Mouse (Mus musculus) neural tube, embryonic 12.5 days (tissue): ENCODE measurements around the gene Ambn. TPM values are rescaled to one million over a fixed set of nuclear protein-coding genes. Genes with fewer than 3 reads are reported as not detected.

Experiments used
- polyA plus RNA-seq: library from polyadenylated mRNA; unstranded; fragments of >200 nt; fragmentation: Nextera tagmentation; extraction: Ambion mirVana; gene quantifications from 2 replicates; pipeline ENCODE4 v1.2.1, GENCODE M21; 2016

Gene Ambn
- polyA plus RNA-seq, 1 experiment from 2014 or later, result not detected

Other genes with a start within 250 kb of the Ambn start
- gene Gm7714, start 187.1 kb upstream of the Ambn start, polyA plus RNA-seq, result not detected in 2 replicates
- not detected in 2 replicates for gene Prol1, start 138.7 kb upstream of the Ambn start, polyA plus RNA-seq
- gene Amtn, start 79.9 kb upstream of the Ambn start, polyA plus RNA-seq, result 0.33 TPM in 1 of 2 replicates, not detected in the other
- gene Enam, start 32.0 kb downstream of the Ambn start, polyA plus RNA-seq, result not detected in 2 replicates
- gene Jchain, start 71.9 kb downstream of the Ambn start, polyA plus RNA-seq, result 0.18 and 0.23 TPM in 2 replicates
- gene Utp3, start 98.5 kb downstream of the Ambn start, polyA plus RNA-seq, result 55.2 and 66.1 TPM in 2 replicates
- 236 and 245 TPM in 2 replicates for gene Rufy3, start 109.0 kb downstream of the Ambn start, polyA plus RNA-seq
- gene Grsf1, start 220.2 kb downstream of the Ambn start, polyA plus RNA-seq, result 95.1 and 95.6 TPM in 2 replicates